Mouse (Mus musculus) urinary bladder, postnatal 25 days (tissue): ENCODE measurements at regions not wholly inside any gene's neighbourhood (a gene's known extent, or its start where the extent isn't known, plus 50 kb on each side); places are given as distances from the start of the nearest gene placed in this dataset.
"Not testable (repeated sequence)": the region's sequence is repeated elsewhere in the genome, so short reads cannot be mapped to it uniquely, and the experiment has no call there.

Source experiments
- DNase-seq: peaks from one replicate; pipeline ENCODE4 v3.0.0; 2022; ENCODE audit warnings: low spot score

DNA sequence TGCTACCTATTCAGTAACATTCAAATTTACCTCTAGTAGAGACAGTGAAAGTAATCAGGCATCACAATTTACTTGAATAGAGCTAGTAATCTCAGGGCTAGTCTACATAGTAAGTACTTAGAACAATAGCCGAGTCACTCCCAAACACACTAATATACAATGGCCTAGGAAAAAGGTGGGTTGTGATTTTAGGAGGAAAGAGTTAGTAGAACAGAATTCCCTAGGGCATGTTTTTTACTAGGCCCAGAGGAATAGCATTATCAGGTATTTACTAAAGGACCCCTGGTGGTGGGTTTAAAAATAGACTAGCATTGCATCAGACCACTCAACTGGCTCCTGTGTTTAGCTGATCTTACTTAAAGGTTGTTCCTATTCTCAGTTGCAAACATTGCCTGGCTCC lies 535.8 kb downstream of the Mat2b start:
- DNase-seq = not testable (repeated sequence)

DNA sequence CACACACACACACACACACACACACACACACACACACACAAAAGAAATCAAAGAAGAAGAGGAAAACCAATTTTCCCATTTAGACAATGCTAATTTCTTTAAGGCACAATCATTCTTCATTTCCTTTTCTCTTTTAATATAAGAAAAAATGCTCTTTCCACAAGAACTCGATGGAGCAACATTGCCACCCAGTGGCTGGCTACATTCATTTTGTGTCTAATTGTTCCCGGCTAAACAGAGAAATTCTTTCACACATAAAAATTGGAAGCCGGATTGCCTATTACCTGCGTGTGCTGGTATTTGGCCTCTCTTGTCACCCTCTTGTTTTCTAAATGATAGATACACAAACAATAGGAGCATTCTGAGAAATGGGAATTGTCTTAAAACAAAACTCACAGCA lies 545.7 kb downstream of the Mat2b start:
- peak; percentile 4 for DNase-seq

GRCm38 (mm10) chr11:40137803-40138202 lies 557.2 kb downstream of the Mat2b start:
- DNase-seq = no peak

DNA sequence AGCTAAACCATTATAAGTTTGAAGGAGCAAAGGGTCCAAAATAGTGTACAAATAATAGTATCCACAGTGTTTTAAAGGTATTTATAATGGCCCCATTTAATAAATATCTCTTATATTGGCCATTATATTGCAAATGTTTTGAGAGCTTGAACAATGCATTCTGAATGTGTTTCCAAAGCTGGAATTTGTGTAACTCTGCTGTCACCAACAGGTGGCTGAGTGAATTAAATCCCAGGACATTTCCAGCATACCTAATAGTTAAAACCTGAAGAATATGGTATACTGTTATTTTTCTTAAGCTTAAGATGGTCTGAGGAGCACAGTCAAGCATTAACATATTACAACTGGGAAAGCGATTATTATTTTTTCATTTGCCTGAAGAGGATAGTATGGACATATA lies 592.4 kb downstream of the Mat2b start:
- DNase-seq = no peak

DNA sequence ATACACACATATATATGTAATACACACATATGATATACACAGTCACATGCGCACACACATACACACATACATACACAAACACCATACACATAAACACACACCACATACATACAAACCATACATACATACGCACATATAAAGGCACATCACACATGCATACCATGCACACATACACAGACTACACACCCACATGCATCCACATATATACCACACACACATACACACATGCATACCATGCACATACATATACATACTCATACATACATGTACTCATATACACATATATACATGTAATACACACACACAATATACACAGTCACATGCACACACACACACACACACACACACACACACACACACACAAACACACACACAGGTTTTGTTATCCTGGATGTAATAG lies 620.7 kb downstream of the Mat2b start:
- no peak for DNase-seq

GRCm38 (mm10) chr11:40050503-40050902 lies 644.5 kb downstream of the Mat2b start:
- no peak for DNase-seq

DNA sequence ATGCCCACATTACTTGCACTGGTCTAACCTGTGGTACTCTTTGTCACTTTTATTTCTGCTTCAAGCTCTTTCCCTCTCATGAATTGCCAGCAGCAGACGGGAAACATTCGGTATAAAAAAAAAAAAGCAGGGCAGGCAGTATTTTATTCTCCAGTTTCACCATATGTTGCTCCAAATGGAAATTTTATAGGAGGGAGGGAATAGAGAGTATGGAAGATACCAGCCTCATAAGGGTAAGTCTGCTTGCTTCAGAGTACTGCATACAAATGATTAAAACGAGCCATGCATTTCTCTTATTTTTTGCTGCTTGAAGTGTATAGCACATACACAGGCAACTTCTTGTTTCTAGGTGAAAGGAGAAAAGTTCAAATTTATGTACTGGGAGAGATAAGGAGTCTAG lies 667.5 kb downstream of the Mat2b start:
- DNase-seq = no peak

GRCm38 (mm10) chr11:39999483-39999882 lies 695.5 kb downstream of the Mat2b start:
- DNase-seq = no peak

DNA sequence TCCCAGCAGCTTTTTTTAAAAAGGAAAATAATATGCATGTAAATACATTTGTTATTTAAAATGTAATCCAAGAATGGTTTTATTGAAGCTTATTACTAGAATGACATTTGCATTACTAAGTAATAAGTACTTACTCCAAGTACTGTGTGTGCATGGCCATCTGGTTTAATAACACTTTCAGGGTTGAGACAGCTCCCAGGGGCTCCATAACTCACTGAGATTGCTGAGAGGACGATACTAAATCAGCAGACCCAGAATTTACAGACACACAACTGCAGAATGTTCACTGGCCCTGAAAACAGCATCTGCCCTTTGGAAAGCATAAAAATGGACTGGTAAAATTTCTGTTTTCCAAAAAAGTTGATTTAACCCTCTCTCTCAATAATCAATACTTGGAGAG lies 696.4 kb downstream of the Mat2b start:
- no peak for DNase-seq

- DNase-seq = no peak
Observed at GRCm38 (mm10) chr11:39972585-39972984, 722.4 kb downstream of the Mat2b start.

GRCm38 (mm10) chr11:39963705-39964104 lies 731.3 kb downstream of the Mat2b start:
- no peak for DNase-seq

DNA sequence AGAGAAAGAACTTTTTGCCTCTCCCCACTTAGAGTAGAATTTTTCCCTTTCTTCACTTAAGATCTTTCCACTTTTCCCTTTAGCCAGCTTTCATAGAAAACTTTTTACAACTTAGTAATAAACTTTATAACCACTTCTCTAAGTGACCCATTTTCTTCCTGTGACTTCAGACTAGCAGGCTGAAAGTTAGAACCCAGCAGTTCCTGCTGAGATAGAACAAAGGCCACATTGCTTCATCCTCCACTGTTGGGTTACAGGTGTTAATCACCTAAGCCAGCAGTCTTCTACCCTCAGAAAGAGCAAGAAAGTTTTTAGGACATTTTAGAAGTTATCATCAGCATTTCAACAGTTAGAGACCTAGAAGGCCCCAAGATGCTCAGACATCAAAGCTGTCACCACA lies 740.6 kb downstream of the Mat2b start:
- DNase-seq = no peak

DNA sequence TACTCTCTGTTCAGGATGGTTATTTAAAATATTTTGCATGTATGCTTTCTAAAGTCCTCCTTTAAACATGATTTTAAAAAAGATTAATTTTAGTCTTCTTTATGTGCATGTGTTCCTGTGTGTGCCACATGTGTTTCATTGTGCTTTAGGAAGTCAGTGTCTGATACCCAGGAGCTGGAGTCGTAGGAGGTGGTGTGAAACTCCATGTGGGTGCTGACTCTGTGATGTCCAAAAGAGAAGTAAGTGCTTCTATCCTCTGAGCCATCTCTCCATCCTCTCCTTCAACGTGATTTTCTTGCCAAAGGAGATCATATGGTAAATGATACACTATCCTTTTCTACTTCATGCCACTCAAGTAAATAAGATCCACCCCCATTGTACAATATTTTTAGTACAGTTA lies 750.8 kb downstream of the Mat2b start:
- no peak for DNase-seq

DNA sequence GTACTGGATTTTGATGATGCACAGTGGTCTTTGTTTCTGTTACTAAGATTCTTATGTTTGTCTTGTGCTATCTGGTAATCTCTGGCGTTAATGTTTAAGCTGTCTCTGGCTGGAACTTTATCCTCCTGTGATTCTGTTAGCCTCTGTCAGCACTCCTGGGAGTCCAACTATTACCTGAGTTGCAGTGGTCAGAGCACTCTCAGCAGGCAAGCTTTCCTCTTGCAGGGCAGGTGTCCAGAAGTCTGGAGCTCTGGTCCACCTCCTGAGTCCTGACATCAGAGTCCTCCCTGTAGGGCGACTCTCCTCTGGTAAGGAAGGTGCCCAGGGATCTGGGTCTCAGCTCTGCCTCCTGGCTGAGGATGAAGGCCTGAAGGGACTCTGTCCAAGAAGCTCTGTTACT lies 760.8 kb downstream of the Mat2b start:
- no peak for DNase-seq

DNA sequence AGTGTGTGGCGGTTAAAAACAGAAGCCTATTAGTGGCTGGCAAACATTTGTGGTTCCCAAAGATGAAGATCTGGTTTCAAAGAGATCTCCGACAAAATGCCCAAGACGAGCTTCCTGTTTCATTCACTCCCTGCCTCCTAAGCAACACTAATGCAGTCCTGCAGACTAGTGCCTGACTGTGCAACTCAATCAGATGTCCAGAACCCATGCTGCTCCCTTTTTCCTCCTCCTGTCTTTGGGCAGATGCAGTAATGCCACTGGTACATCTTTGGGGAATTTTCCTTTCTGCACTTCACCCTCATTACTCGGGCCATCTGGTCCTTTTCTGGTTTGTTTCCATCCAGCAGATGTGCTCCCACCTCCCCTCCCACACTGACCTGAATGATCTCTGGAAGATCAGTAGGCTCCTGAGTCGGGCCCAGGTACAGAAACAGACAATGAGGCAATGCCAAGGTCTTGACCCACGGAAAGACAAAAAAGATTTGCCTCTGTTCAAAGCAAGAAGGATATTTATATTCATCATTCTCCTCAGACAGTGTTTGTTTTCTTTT lies 771.0 kb downstream of the Mat2b start:
- no peak for DNase-seq

DNA sequence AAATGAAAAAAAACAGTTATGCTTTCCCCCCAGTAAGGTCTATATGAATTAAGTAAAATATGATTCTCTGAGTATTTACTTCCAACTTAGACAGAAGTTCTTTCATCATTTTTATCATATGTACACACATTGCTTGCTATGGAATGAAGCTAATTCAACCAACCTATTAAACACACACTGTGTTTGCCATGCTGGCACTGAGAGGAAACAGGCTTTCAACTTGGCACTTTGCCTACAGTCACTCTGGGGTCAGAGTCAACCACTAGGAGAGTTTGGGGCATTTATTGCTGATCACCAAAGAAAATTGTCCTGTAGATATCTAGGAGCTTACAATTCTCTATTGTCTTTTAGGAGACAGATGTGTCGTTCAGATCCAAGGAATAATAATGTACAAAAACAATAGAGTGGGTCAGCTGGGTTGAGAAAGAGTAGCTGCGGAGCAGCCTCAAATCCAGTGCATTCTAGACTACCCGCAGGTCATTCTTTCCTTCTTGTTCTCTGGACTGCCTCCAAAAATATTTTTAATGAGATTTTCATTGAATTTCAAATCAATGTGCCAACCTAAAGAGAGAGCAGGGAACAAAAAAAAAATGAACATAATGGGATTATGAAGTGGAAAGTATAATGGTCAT lies 777.2 kb downstream of the Mat2b start:
- no peak for DNase-seq

GRCm38 (mm10) chr11:39899644-39900225 lies 795.3 kb downstream of the Mat2b start:
- no peak for DNase-seq

DNA sequence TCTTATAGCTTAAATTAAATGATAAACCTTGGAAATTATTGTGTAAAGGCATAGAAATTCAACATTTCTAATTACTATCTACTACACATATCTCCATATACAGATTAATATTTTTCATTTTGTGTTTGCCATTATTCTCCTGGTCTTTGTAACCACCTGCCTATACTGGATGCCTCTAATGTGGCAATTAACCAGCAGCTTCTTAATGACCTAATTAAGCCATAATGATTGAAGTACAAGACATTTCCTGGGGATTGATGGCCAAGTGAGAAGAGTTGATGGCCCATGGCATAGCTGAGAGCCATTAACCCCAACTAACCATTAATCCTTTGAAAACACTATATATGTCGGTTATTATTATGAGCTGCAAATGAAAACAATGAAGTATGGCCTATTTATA lies 811.7 kb downstream of the Mat2b start:
- no peak for DNase-seq

DNA sequence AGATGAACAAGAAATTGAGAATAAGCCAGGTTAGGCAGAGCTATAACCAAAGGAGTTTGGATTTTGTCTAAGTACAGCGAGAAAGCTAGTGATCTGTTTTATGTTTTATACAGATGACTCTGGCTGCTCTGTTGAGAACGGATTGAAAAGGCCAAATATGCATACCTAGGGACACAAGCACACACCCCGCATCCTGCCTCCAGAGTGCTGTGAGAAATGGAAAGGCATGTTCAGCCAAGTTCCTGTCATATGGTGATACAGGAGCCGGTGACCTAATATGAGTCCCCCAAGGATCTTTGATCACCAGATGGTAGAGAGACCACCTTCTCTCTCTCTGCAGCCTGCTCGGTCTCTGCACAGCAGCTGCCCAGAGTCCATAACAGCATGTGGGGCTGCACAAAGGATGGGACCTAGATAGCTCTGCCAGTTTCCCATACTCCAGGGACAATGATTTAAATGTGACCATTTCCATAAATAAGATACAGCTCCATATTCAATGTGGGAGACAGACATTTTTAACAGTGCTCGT lies 826.5 kb downstream of the Mat2b start:
- no peak for DNase-seq
